ENCODE assay signal across 17 mouse cellular contexts in genomic region chr1:153669728-153670127, GRCm38 (mm10). TPM values are rescaled to one million over a fixed set of nuclear protein-coding genes. Genes with fewer than 3 reads are reported as not detected.
DNase-seq lines count a peak whose midpoint lies in the region; ATAC-seq and TF ChIP-seq lines count a peak whose summit lies in the region.
"Had no signal": no experiment of that assay in that cellular context is flagged by ENCODE, and none has a peak within 500 bp of the region (broad histone marks: within the 10 kb centered on the region; RNA-seq: fewer than 3 reads in every experiment).

No protein-coding gene starts in this region.

- H3K4me3 ChIP-seq in forebrain, postnatal 0 days (ENCODE audit: low read depth, low read length), result no peak overlapping the region
- H3K4me3 ChIP-seq in forebrain, embryonic 11.5 days (ENCODE audit: low read depth, low read length), result no peak overlapping the region
- no peak overlapping the region for H3K4me3 ChIP-seq in liver, adult 2 months (ENCODE audit: insufficient read depth, low read depth, low read length)
- H3K4me3 ChIP-seq in liver, embryonic 12.5 days, result no peak overlapping the region
- H3K4me3 ChIP-seq in midbrain, embryonic 14.5 days (replicated peaks; ENCODE audit: low read depth, low read length), result no peak overlapping the region
- no peak overlapping the region for H3K4me3 ChIP-seq in midbrain, embryonic 11.5 days (ENCODE audit: low read depth, low read length)
- H3K4me3 ChIP-seq in neural tube, embryonic 13.5 days, result no peak overlapping the region
- H3K4me3 ChIP-seq: embryonic facial prominence, embryonic 13.5 days; forebrain, embryonic 13.5 days; gastrocnemius, adult 2 months; heart, embryonic 12.5 days; hindbrain, embryonic 10.5 days had no signal

- no peak for TF ChIP-seq POLR2A in liver, adult 2 months (IDR thresholded peaks at IDR 0.05; ENCODE audit: extremely low read depth, insufficient read depth, low read length)

- H3K9ac ChIP-seq in forebrain, postnatal 0 days, result peak overlapping the region; percentile 11; the same call in 1 of the 2 replicates
- H3K9ac ChIP-seq in forebrain, embryonic 11.5 days (ENCODE audit: low read length), result no peak overlapping the region
- no peak overlapping the region for H3K9ac ChIP-seq in liver, adult 2 months (ENCODE audit: low read depth, low read length)
- no peak overlapping the region for H3K9ac ChIP-seq in liver, embryonic 12.5 days
- no peak overlapping the region for H3K9ac ChIP-seq in midbrain, embryonic 14.5 days (replicated peaks; ENCODE audit: low read length)
- H3K9ac ChIP-seq in midbrain, embryonic 11.5 days (ENCODE audit: low read length), result no peak overlapping the region
- H3K9ac ChIP-seq in neural tube, embryonic 13.5 days, result no peak overlapping the region
- H3K9ac ChIP-seq: embryonic facial prominence, embryonic 13.5 days; forebrain, embryonic 13.5 days; heart, embryonic 12.5 days had no signal

- H3K4me2 ChIP-seq in forebrain, postnatal 0 days (ENCODE audit: low read depth), result 0 out of 2 replicates have a peak overlapping the region, but pooled peaks have one; percentile 17
- H3K4me2 ChIP-seq in forebrain, embryonic 11.5 days (ENCODE audit: low read depth, low read length, severe bottlenecking), result no peak overlapping the region
- H3K4me2 ChIP-seq in liver, embryonic 12.5 days, result no peak overlapping the region
- H3K4me2 ChIP-seq in midbrain, embryonic 14.5 days (ENCODE audit: low read length), result no peak overlapping the region
- H3K4me2 ChIP-seq in midbrain, embryonic 11.5 days, result no peak overlapping the region
- peak overlapping the region; percentile 40; the same call in 1 of the 2 replicates for H3K4me2 ChIP-seq in neural tube, embryonic 13.5 days
- H3K4me2 ChIP-seq: embryonic facial prominence, embryonic 13.5 days had no signal

- TF ChIP-seq CTCF in forebrain, postnatal 0 days (IDR thresholded peaks at IDR 0.05; ENCODE audit: low read depth), result no peak
- no peak for TF ChIP-seq CTCF in liver, adult 2 months (IDR thresholded peaks at IDR 0.05; ENCODE audit: low read depth, low read length)

- no peaks in the 10 kb centered on the region for H3K27me3 ChIP-seq in forebrain, postnatal 0 days (ENCODE audit: insufficient read depth, low read length)
- H3K27me3 ChIP-seq in forebrain, embryonic 11.5 days (ENCODE audit: control insufficient read depth, insufficient read depth, low read length), result no peaks in the 10 kb centered on the region
- no peaks in the 10 kb centered on the region for H3K27me3 ChIP-seq in liver, adult 2 months (ENCODE audit: control insufficient read depth, insufficient read depth, low read length)
- peaks cover 31% of the 10 kb centered on the region for H3K27me3 ChIP-seq in liver, embryonic 12.5 days (replicated peaks)
- H3K27me3 ChIP-seq in midbrain, embryonic 14.5 days (ENCODE audit: control insufficient read depth, insufficient read depth, low read length), result no peaks in the 10 kb centered on the region
- H3K27me3 ChIP-seq in midbrain, embryonic 11.5 days (ENCODE audit: control insufficient read depth, insufficient read depth, low read length), result no peaks in the 10 kb centered on the region
- no peaks in the 10 kb centered on the region for H3K27me3 ChIP-seq in neural tube, embryonic 13.5 days
- H3K27me3 ChIP-seq: forebrain, embryonic 13.5 days had no signal

- H3K4me1 ChIP-seq in forebrain, postnatal 0 days (ENCODE audit: insufficient read depth), result peaks cover 21% of the 10 kb centered on the region; the same call in 1 of the 2 replicates
- peaks cover 14% of the 10 kb centered on the region for H3K4me1 ChIP-seq in forebrain, embryonic 11.5 days (replicated peaks; ENCODE audit: control insufficient read depth, insufficient read depth, low read length)
- peaks cover 5% of the 10 kb centered on the region for H3K4me1 ChIP-seq in liver, adult 2 months (ENCODE audit: control insufficient read depth, insufficient read depth, low read length)
- H3K4me1 ChIP-seq in liver, embryonic 12.5 days, result no peaks in the 10 kb centered on the region
- peaks cover 44% of the 10 kb centered on the region for H3K4me1 ChIP-seq in midbrain, embryonic 14.5 days (ENCODE audit: control insufficient read depth, insufficient read depth, low read length)
- peaks cover 23% of the 10 kb centered on the region for H3K4me1 ChIP-seq in midbrain, embryonic 11.5 days (ENCODE audit: control insufficient read depth, insufficient read depth, low read length)
- H3K4me1 ChIP-seq in neural tube, embryonic 13.5 days (replicated peaks), result peaks cover 72% of the 10 kb centered on the region

- no peak overlapping the region for H3K27ac ChIP-seq in forebrain, postnatal 0 days (ENCODE audit: low read depth, low read length)
- H3K27ac ChIP-seq in forebrain, embryonic 11.5 days (ENCODE audit: low read depth, low read length), result no peak overlapping the region
- no peak overlapping the region for H3K27ac ChIP-seq in liver, adult 2 months (replicated peaks; ENCODE audit: insufficient read depth, low read depth, low read length)
- no peak overlapping the region for H3K27ac ChIP-seq in liver, embryonic 12.5 days
- H3K27ac ChIP-seq in midbrain, embryonic 14.5 days (replicated peaks; ENCODE audit: low read depth, low read length), result peak overlapping the region; percentile 38; the same call in 1 of the 2 replicates
- no peak overlapping the region for H3K27ac ChIP-seq in midbrain, embryonic 11.5 days (ENCODE audit: low read depth, low read length)
- H3K27ac ChIP-seq in neural tube, embryonic 13.5 days (replicated peaks), result no peak overlapping the region; the same call in 1 of the 2 replicates
- H3K27ac ChIP-seq: embryonic facial prominence, embryonic 13.5 days; forebrain, embryonic 13.5 days; gastrocnemius, adult 2 months; hindbrain, embryonic 10.5 days had no signal

- no peak for DNase-seq in forebrain, postnatal 0 days
- no peak for DNase-seq in forebrain, embryonic 11.5 days (ENCODE audit: low spot score)
- DNase-seq in liver, adult 2 months (ENCODE audit: extremely low read depth, low read depth, low spot score), result peak; percentile 65
- DNase-seq in midbrain, embryonic 14.5 days, result no peak
- no peak for DNase-seq in midbrain, embryonic 11.5 days (ENCODE audit: low spot score, missing footprints)
- DNase-seq in urinary bladder, adult 18-20 months (ENCODE audit: low spot score in 2 of 2), result no peak
- DNase-seq: gastrocnemius, adult 2 months; gastrocnemius, postnatal 25 days had no signal

- WGBS in forebrain, postnatal 0 days, result 63% methylated on average over 3 of the region's 3 CpGs
- 64% methylated on average over 3 of the region's 3 CpGs for WGBS in forebrain, embryonic 11.5 days
- WGBS in liver, adult 2 months, result 13% methylated on average over 3 of the region's 3 CpGs
- WGBS in liver, embryonic 12.5 days (ENCODE audit: insufficient replicate concordance), result 44% methylated on average over 3 of the region's 3 CpGs
- 44% methylated on average over 3 of the region's 3 CpGs for WGBS in midbrain, embryonic 14.5 days
- 53% methylated on average over 3 of the region's 3 CpGs for WGBS in midbrain, embryonic 11.5 days
- WGBS in neural tube, embryonic 13.5 days, result 52% methylated on average over 3 of the region's 3 CpGs

- ATAC-seq in forebrain, postnatal 0 days, result no peak
- ATAC-seq in forebrain, embryonic 11.5 days (replicated peaks; ENCODE audit: low FRiP score), result no peak
- ATAC-seq in liver, embryonic 12.5 days, result no peak
- no peak for ATAC-seq in midbrain, embryonic 14.5 days (ENCODE audit: low FRiP score, low TSS enrichment)
- no peak for ATAC-seq in midbrain, embryonic 11.5 days (ENCODE audit: low FRiP score)
- ATAC-seq in neural tube, embryonic 13.5 days (ENCODE audit: low read depth), result no peak
- ATAC-seq: forebrain, embryonic 13.5 days had no signal

- H3K79me2 ChIP-seq in liver, adult 2 months (ENCODE audit: control insufficient read depth, insufficient read depth, low read length), result no peaks in the 10 kb centered on the region

- no peaks in the 10 kb centered on the region for H3K36me3 ChIP-seq in forebrain, postnatal 0 days (ENCODE audit: insufficient read depth)
- H3K36me3 ChIP-seq in forebrain, embryonic 11.5 days (ENCODE audit: control insufficient read depth, insufficient read depth, low read length), result no peaks in the 10 kb centered on the region
- H3K36me3 ChIP-seq in liver, adult 2 months (ENCODE audit: control insufficient read depth, insufficient read depth, low read length), result no peaks in the 10 kb centered on the region
- no peaks in the 10 kb centered on the region for H3K36me3 ChIP-seq in liver, embryonic 12.5 days
- H3K36me3 ChIP-seq in midbrain, embryonic 14.5 days (ENCODE audit: control insufficient read depth, insufficient read depth, low read length), result no peaks in the 10 kb centered on the region
- H3K36me3 ChIP-seq in midbrain, embryonic 11.5 days (ENCODE audit: control insufficient read depth, insufficient read depth, low read length), result no peaks in the 10 kb centered on the region
- 0 out of 2 replicates have a peak, but pooled peaks cover 7% of the 10 kb centered on the region for H3K36me3 ChIP-seq in neural tube, embryonic 13.5 days
- H3K36me3 ChIP-seq: embryonic facial prominence, embryonic 13.5 days; heart, embryonic 12.5 days; hindbrain, embryonic 10.5 days had no signal

- H3K9me3 ChIP-seq in forebrain, postnatal 0 days (ENCODE audit: low read length), result no peaks in the 10 kb centered on the region
- no peaks in the 10 kb centered on the region for H3K9me3 ChIP-seq in forebrain, embryonic 11.5 days (ENCODE audit: control insufficient read depth, low read length)
- H3K9me3 ChIP-seq in liver, embryonic 12.5 days (replicated peaks), result no peaks in the 10 kb centered on the region
- no peaks in the 10 kb centered on the region for H3K9me3 ChIP-seq in midbrain, embryonic 14.5 days (ENCODE audit: control insufficient read depth, low read length)
- H3K9me3 ChIP-seq in midbrain, embryonic 11.5 days (ENCODE audit: control insufficient read depth, low read length), result no peaks in the 10 kb centered on the region
- no peaks in the 10 kb centered on the region for H3K9me3 ChIP-seq in neural tube, embryonic 13.5 days
- H3K9me3 ChIP-seq: embryonic facial prominence, embryonic 13.5 days; forebrain, embryonic 13.5 days; heart, embryonic 12.5 days; hindbrain, embryonic 10.5 days had no signal

RNA-seq across cellular contexts. Expression of gene Rgs8, which starts 16.9 kb away (rescaled TPM):
- 19.3 and 22.7 TPM in 2 replicates for total RNA-seq in forebrain, postnatal 0 days (2014; rRNA removed)
- 12.0 and 16.6 TPM in 2 replicates for polyA plus RNA-seq in forebrain, postnatal 0 days (2015; fragmentation: Nextera tagmentation; extraction: Ambion mirVana)
- polyA plus RNA-seq in forebrain, embryonic 11.5 days (2014; fragmentation: Nextera tagmentation; extraction: Ambion mirVana), result 12.1 and 12.2 TPM in 2 replicates
- 0.07 and 0.09 TPM in 2 replicates for total RNA-seq in liver, adult 2 months (2014; rRNA removed)
- not detected in 2 replicates for polyA plus RNA-seq in liver, adult 2 months (2012; rRNA removed)
- polyA plus RNA-seq in liver, embryonic 12.5 days (2016; fragmentation: Nextera tagmentation; extraction: Ambion mirVana), result 0.10 and 0.22 TPM in 2 replicates
- polyA plus RNA-seq in midbrain, embryonic 14.5 days (2014; fragmentation: Nextera tagmentation; extraction: Ambion mirVana), result 30.4 and 31.6 TPM in 2 replicates
- polyA plus RNA-seq in midbrain, embryonic 11.5 days (2014; fragmentation: Nextera tagmentation; extraction: Ambion mirVana), result 12.7 and 14.1 TPM in 2 replicates
- polyA plus RNA-seq in neural tube, embryonic 13.5 days (2015; fragmentation: Nextera tagmentation; extraction: Ambion mirVana), result 16.9 and 17.2 TPM in 2 replicates
- total RNA-seq: gastrocnemius, adult 2 months; heart, adult 8-10 months; heart, postnatal 25 days; MEL had no signal

Comparison
In these comparisons a context has a peak if more than half of its experiments do, and no peak if none do; other contexts are left out.
1. H3K4me2 ChIP-seq: peak in forebrain, postnatal 0 days (single experiment) and neural tube, embryonic 13.5 days (single experiment); none in forebrain, embryonic 11.5 days (single experiment), liver, embryonic 12.5 days (single experiment), midbrain, embryonic 14.5 days (single experiment) and midbrain, embryonic 11.5 days (single experiment).
2. RNA of gene Rgs8, which starts 16.9 kb away (polyA plus RNA-seq): 30.4 to 31.6 TPM in midbrain, embryonic 14.5 days, 16.9 to 17.2 TPM in neural tube, embryonic 13.5 days, 12.0 to 16.6 TPM in forebrain, postnatal 0 days, 12.7 to 14.1 TPM in midbrain, embryonic 11.5 days and 12.1 to 12.2 TPM in forebrain, embryonic 11.5 days; 0.10 to 0.22 TPM in liver, embryonic 12.5 days and not detected in liver, adult 2 months; every median in the first group is over 10 times any median in the second.